Mouse (Mus musculus) E14TG2a.4 (cell line): ENCODE data around the gene Speg.

Experiments
- CTCF ChIP-seq: conservative IDR thresholded peaks from 2 replicates; pipeline ENCODE4 v1.5.1; 2014; ENCODE audit warnings: low read length
- NANOG ChIP-seq: IDR thresholded peaks from 2 replicates; pipeline ENCODE4 v1.6.1; 2014; ENCODE audit warnings: borderline replicate concordance, low read length, mixed read lengths
- POU5F1 ChIP-seq: IDR thresholded peaks from 2 replicates; pipeline ENCODE4 v1.6.1; 2014; ENCODE audit warnings: low read length, borderline replicate concordance

GRCm38 (mm10) chr1:75458789-75459684 is 83.9 kb downstream of the Speg start:
- no peak for TF ChIP-seq CTCF
- no peak for TF ChIP-seq NANOG
- TF ChIP-seq POU5F1 = no peak
